Mouse (Mus musculus) embryonic facial prominence, embryonic 10.5 days (tissue): ENCODE measurements around the gene Abr. TPM values are rescaled to one million over a fixed set of nuclear protein-coding genes. Genes with fewer than 3 reads are reported as not detected.
A peak's percentile ranks its signal among the peaks of the same experiment; 100 is the strongest.

Experiments used
- DNase-seq: peaks from one replicate; pipeline ENCODE4 v3.0.0-alpha.2; 2017; ENCODE audit warnings: low spot score
- H3K27ac ChIP-seq: fragments of 300-500 bp; sonication (generic); replicated peaks from 2 replicates; pipeline ENCODE4 v1.5.1; 2016; ENCODE audit warnings: mild to moderate bottlenecking
- H3K27me3 ChIP-seq: fragments of 300-500 bp; sonication (generic); replicated peaks from 2 replicates; pipeline ENCODE4 v1.6.1; 2016; ENCODE audit warnings: low read depth, mild to moderate bottlenecking; ENCODE audit not compliant: poor library complexity, severe bottlenecking
- H3K36me3 ChIP-seq: fragments of 300-500 bp; sonication (generic); replicated peaks from 2 replicates; pipeline ENCODE4 v1.6.1; 2016; ENCODE audit warnings: mild to moderate bottlenecking, moderate library complexity
- H3K4me1 ChIP-seq: fragments of 300-500 bp; sonication (generic); 2 replicates; pipeline ENCODE4 v1.6.1; 2016
- H3K4me3 ChIP-seq: fragments of 300-500 bp; sonication (generic); 2 replicates; pipeline ENCODE4 v1.5.1; 2016; ENCODE audit warnings: mild to moderate bottlenecking, moderate library complexity
- H3K9me3 ChIP-seq: fragments of 300-500 bp; sonication (generic); 2 replicates; pipeline ENCODE4 v1.6.1; 2016; ENCODE audit warnings: mild to moderate bottlenecking
- WGBS: fragments of 180-500 bp; shearing (Covaris S2); methylation state at CpG from one replicate; pipeline ENCODE4 v1.1.7; 2016; 5-methylcytosine and 5-hydroxymethylcytosine counted together
- polyA plus RNA-seq: library from polyadenylated mRNA; unstranded; fragments of >200 nt; fragmentation: Nextera tagmentation; extraction: Ambion mirVana; gene quantifications from 2 replicates; pipeline ENCODE4 v1.2.1, GENCODE M21; 2016

The Abr gene
- polyA plus RNA-seq, 1 experiment from 2014 or later = 34.6 TPM

- Histone ChIP-seq H3K27me3 (no peaks in the 10 kb centered on the region), H3K36me3 (no peaks in the 10 kb centered on the region; the same call in 1 of the 2 replicates), H3K27ac (no peak overlapping the region), H3K4me3 (no peak overlapping the region), H3K4me1 (peaks cover 54% of the 10 kb centered on the region), H3K9me3 (no peaks in the 10 kb centered on the region)
- 25% methylated on average over 8 of the region's 8 CpGs for WGBS
- peak; percentile 71 for DNase-seq
Observed at GRCm38 (mm10) chr11:76524947-76525346, 97.2 kb downstream of the Abr start.

DNA sequence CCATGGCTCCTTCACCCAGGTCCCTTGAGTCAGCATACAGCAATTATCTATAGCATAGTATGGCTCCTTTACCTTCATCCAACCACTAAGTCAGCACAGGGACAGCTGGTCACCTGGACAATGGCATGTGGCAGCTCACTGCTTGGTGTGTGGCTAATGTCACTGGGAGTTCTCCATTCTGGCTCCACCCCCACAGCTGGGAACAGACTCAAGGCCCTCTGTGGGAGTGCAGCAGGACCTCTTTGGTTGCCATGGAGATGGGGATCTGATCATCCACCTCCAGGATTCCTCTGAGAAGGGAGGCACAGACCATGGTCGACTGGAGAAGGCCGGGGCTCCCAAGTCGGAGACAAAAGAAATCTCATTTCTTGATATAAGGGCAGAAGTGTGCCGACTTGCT lies 98.8 kb downstream of the Abr start:
- peak; percentile 60 for DNase-seq
- no peaks in the 10 kb centered on the region for H3K27me3 ChIP-seq
- WGBS = 32% methylated on average over 4 of the region's 4 CpGs
- no peaks in the 10 kb centered on the region for H3K9me3 ChIP-seq
- peaks cover 40% of the 10 kb centered on the region for H3K4me1 ChIP-seq
- H3K4me3 ChIP-seq = no peak overlapping the region
- H3K27ac ChIP-seq = 0 out of 2 replicates have a peak overlapping the region, but pooled peaks have one; percentile 40
- H3K36me3 ChIP-seq = no peaks in the 10 kb centered on the region; the same call in 1 of the 2 replicates

- H3K27me3 ChIP-seq = no peaks in the 10 kb centered on the region
- WGBS = 89% methylated on average over 6 of the region's 6 CpGs
- H3K4me1 ChIP-seq = peaks cover 31% of the 10 kb centered on the region
- H3K9me3 ChIP-seq = no peaks in the 10 kb centered on the region
- no peak overlapping the region for H3K4me3 ChIP-seq
- no peak overlapping the region for H3K27ac ChIP-seq
- DNase-seq = no peak
- no peaks in the 10 kb centered on the region; the same call in 1 of the 2 replicates for H3K36me3 ChIP-seq
Observed at GRCm38 (mm10) chr11:76520889-76521288, 101.2 kb downstream of the Abr start.

GRCm38 (mm10) chr11:76518613-76519012 lies 103.5 kb downstream of the Abr start:
- H3K27ac ChIP-seq = no peak overlapping the region
- peaks cover 26% of the 10 kb centered on the region for H3K4me1 ChIP-seq
- no peak for DNase-seq
- WGBS = 86% methylated on average over 5 of the region's 5 CpGs
- no peaks in the 10 kb centered on the region for H3K9me3 ChIP-seq
- H3K4me3 ChIP-seq = no peak overlapping the region
- H3K27me3 ChIP-seq = no peaks in the 10 kb centered on the region
- H3K36me3 ChIP-seq = no peaks in the 10 kb centered on the region; the same call in 1 of the 2 replicates

DNA sequence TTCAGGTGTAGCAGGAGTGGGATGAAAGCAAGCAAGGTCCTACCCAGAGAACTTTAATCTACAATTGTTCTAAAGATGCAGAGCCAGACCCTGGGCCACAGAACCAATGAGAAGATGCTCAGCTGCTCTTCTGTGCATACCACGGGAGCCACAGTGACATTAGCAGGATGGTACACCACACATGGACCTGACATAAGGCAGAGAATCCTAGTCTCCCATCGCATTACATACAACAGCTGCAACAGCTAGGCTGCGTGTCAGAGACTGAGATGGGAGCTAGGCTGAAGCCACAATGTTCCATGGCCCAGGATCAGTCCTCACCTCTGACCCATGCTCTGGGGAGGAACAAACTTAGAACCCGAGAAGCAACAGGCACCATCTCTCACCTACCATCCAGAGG lies 104.0 kb downstream of the Abr start:
- Histone ChIP-seq H3K27me3 (no peaks in the 10 kb centered on the region), H3K27ac (no peak overlapping the region), H3K36me3 (no peaks in the 10 kb centered on the region; the same call in 1 of the 2 replicates), H3K9me3 (no peaks in the 10 kb centered on the region), H3K4me3 (no peak overlapping the region), H3K4me1 (peaks cover 21% of the 10 kb centered on the region)
- DNase-seq = no peak
- 91% methylated on average over 4 of the region's 4 CpGs for WGBS

GRCm38 (mm10) chr11:76516951-76517350 lies 105.2 kb downstream of the Abr start:
- DNase-seq = no peak
- Histone ChIP-seq H3K4me3 (no peak overlapping the region), H3K9me3 (no peaks in the 10 kb centered on the region), H3K27ac (no peak overlapping the region), H3K4me1 (peaks cover 15% of the 10 kb centered on the region), H3K36me3 (no peaks in the 10 kb centered on the region; the same call in 1 of the 2 replicates), H3K27me3 (no peaks in the 10 kb centered on the region)
- 75% methylated on average over 3 of the region's 3 CpGs for WGBS

DNA sequence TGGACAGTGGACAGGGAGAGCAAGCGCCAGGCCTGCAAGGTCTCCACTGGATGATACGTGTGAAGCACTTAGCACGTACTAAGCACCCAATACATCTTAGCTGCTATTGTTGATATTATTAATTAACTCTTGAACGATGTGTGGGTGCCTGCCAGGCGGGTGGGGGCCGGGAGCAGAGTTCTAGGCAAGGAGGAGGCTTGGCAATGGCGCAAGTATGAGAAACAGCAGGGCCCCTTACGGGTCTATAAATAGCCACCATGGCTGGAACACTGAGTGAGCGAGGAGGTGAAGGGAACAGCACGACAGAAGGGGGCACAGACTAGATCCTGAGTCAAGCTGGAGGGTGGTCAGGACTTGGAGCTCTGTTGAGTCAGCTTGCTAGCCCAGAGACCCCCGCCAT lies 107.0 kb downstream of the Abr start:
- no peak for DNase-seq
- H3K4me3 ChIP-seq = no peak overlapping the region
- no peaks in the 10 kb centered on the region for H3K36me3 ChIP-seq
- 88% methylated on average over 11 of the region's 11 CpGs for WGBS
- H3K27me3 ChIP-seq = no peaks in the 10 kb centered on the region
- peaks cover 28% of the 10 kb centered on the region for H3K4me1 ChIP-seq
- no peaks in the 10 kb centered on the region for H3K9me3 ChIP-seq
- H3K27ac ChIP-seq = no peak overlapping the region

- WGBS = 53% methylated on average over 4 of the region's 4 CpGs
- peaks cover 52% of the 10 kb centered on the region for H3K4me1 ChIP-seq
- no peak overlapping the region for H3K27ac ChIP-seq
- H3K9me3 ChIP-seq = no peaks in the 10 kb centered on the region
- H3K27me3 ChIP-seq = no peaks in the 10 kb centered on the region
- H3K4me3 ChIP-seq = no peak overlapping the region
- H3K36me3 ChIP-seq = peaks cover 6% of the 10 kb centered on the region; the same call in 1 of the 2 replicates
- DNase-seq = no peak
Observed at GRCm38 (mm10) chr11:76510977-76511376, 111.1 kb downstream of the Abr start.

DNA sequence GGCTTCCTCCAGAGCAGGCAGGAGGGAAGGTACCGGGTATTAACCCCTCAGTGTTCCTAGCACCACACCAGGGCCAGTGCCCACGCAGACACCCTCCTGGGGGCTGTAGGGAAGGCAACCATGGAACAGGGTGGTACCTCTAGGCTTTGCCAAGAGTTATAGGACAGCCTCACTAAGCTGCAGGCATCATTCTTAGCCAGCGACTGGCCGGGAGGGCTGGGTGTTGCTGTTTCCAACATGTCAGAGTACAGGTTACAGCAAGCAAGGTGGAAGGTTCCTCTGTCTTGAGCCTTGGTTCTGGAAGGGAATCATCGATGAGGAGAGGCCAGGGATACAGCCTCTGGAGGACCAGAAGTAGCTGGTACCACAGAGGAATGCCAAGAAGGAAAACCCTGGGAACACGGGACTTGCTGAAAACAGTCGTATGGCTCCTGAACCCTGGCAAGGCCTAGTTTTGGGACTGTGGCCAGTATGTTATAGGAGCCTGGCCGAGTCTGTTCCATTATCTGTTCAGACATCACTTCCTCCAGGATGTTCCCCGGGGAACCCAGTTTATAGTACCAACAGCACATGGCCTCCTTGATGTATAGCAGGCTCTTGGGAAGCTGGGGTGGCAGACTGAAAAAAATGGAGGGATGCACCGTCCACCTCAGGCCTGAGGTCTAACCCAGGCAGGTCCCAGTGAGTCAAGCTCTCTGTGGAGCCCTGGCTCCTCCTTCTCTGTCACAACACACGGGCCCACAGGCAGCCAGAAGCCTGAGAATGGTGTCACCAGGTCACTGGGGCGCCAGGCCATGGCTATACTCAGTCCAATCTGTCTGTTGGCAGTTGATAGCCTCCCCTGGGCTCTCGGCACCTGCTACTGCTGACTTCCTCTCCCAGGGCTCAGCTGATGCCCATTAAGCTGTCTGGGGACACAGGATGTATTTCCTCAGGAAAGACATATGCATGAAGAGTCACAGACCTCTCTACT lies 112.1 kb downstream of the Abr start:
- 83% methylated on average over 13 of the region's 13 CpGs for WGBS
- peak overlapping the region; percentile 57; the same call in 1 of the 2 replicates for H3K27ac ChIP-seq
- H3K4me1 ChIP-seq = peaks cover 49% of the 10 kb centered on the region
- no peak for DNase-seq
- H3K27me3 ChIP-seq = no peaks in the 10 kb centered on the region
- no peak overlapping the region for H3K4me3 ChIP-seq
- peaks cover 9% of the 10 kb centered on the region; the same call in 1 of the 2 replicates for H3K36me3 ChIP-seq
- H3K9me3 ChIP-seq = no peaks in the 10 kb centered on the region

GRCm38 (mm10) chr11:76508831-76509595 lies 113.1 kb downstream of the Abr start:
- Histone ChIP-seq H3K36me3 (peaks cover 9% of the 10 kb centered on the region; the same call in 1 of the 2 replicates), H3K4me3 (no peak overlapping the region), H3K4me1 (peaks cover 43% of the 10 kb centered on the region), H3K9me3 (no peaks in the 10 kb centered on the region), H3K27ac (peak overlapping the region; percentile 52), H3K27me3 (no peaks in the 10 kb centered on the region)
- no peak for DNase-seq
- WGBS = 91% methylated on average over 32 of the region's 32 CpGs

GRCm38 (mm10) chr11:76508125-76508524 lies 114.0 kb downstream of the Abr start:
- Histone ChIP-seq H3K4me3 (no peak overlapping the region), H3K4me1 (peaks cover 43% of the 10 kb centered on the region), H3K27ac (no peak overlapping the region; the same call in 1 of the 2 replicates), H3K36me3 (peaks cover 9% of the 10 kb centered on the region; the same call in 1 of the 2 replicates), H3K9me3 (no peaks in the 10 kb centered on the region), H3K27me3 (no peaks in the 10 kb centered on the region)
- no peak for DNase-seq
- 89% methylated on average over 4 of the region's 4 CpGs for WGBS

DNA sequence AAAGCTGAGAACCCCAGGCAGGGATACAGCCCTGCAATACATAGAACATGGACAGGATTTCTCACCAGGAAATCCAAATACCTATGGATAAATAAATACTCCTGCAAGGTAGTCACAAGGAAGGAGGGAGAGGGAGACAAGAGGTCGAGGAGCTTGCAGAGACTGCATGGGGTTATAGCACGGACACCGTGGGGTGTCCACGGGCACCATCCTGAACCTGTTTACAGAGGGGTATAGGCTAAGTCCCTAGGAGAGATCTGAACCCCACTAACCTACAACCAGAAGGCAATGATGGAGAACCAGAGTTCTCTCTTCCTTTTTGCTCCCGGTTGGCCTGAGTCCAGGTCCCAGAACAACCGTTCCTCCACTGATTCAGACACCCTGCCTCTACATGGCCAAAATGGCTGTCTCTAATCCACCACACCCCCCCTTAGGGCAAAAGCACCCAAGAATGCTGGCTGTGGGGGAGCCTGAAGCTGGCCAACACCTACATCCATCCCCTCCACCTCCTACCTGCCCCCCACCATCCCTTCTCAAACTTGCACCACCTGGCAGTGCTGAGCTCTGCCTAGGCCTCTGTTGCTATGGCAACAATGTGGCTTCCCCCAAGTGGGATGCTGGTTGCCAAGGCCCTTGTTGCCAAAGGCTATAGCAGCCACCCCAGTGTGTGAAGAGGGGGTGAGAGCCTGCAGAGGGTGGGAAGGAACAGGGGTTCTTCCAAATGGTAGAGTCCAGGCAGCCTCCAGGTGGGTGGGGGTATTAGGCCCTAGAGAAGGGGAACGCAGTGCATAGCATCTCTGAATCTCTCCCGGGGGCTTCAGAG lies 114.6 kb downstream of the Abr start:
- no peak overlapping the region for H3K27ac ChIP-seq
- DNase-seq = no peak
- no peak overlapping the region for H3K4me3 ChIP-seq
- 87% methylated on average over 8 of the region's 8 CpGs for WGBS
- peaks cover 15% of the 10 kb centered on the region; the same call in 1 of the 2 replicates for H3K36me3 ChIP-seq
- H3K4me1 ChIP-seq = peaks cover 42% of the 10 kb centered on the region
- no peaks in the 10 kb centered on the region for H3K27me3 ChIP-seq
- H3K9me3 ChIP-seq = no peaks in the 10 kb centered on the region
